Mouse (Mus musculus): ENCODE results near the gene Lrrc27. TPM values are rescaled to one million over a fixed set of nuclear protein-coding genes. Genes with fewer than 3 reads are reported as not detected.

Lrrc27 gene
- polyA plus RNA-seq, 1 experiment: 4.6 TPM

DNA sequence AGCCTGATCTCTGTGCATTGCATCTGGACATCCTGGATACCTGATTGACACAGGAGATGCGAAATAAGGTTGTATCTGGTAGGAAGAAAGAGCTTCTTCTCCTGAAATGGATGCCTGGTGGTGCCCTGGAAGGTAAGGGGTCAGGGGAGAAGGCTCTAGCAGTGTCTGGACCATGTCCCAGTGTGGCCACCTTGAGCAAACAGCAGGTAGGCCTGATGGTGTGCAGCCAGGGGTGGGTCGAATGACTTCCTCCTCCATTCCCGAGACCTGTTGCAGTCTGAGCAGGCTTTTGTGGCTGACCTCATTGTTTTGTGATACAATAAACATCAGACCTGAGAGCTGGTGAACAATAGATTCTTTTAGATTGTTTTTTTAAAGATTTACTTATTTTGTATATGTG is 69.2 kb downstream of the Lrrc27 start:
- Histone ChIP-seq H3K4me3 (ENCODE audit: insufficient read depth, low read length) (no peak overlapping the region), H3K27ac (ENCODE audit: insufficient read depth, low read depth, low read length) (no peak overlapping the region)
- TF ChIP-seq CTCF (IDR thresholded peaks at IDR 0.05; ENCODE audit: low read depth, low read length) (no peak), POLR2A (IDR thresholded peaks at IDR 0.05; ENCODE audit: borderline replicate concordance, low read depth, low read length) (no peak)

DNA sequence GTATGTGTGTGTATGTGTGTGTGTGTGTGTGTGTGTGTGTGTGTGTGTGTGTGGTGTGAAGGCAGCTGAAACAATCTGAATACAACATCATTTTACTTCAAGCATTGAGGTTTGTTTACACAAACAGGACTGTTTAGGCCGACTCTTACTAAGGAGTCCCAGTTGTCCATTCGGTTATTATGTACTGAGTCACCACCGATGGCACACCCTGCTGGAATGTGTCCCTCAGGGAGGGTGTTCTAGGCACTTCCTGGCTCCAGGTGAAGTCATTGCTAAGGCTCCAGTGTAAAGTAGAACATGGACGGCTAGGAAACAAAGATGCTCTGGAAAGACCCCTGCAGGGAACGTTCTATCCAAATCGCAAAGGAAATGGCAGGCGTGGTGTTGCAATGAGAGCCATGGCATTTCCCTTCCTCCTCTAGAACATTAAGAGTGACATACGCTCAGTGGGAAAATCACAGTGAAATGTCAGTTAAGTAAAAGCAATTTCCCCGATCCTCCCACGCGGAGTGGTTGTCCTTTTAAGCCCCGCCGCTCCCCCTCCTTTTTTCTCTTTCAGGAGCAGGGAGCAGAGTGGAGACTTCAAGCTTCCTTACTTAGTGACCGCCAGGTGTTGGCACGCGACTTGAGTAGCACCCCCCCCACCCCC is 72.6 kb downstream of the Lrrc27 start:
- peaks cover 29% of the 10 kb centered on the region for H3K4me1 ChIP-seq (ENCODE audit: control insufficient read depth, insufficient read depth, low read length)
- H3K4me3 ChIP-seq (ENCODE audit: insufficient read depth, low read length): no peak overlapping the region
- H3K27ac ChIP-seq (ENCODE audit: insufficient read depth, low read depth, low read length): no peak overlapping the region
- no peak for TF ChIP-seq CTCF (IDR thresholded peaks at IDR 0.05; ENCODE audit: low read depth, low read length)
- TF ChIP-seq POLR2A (IDR thresholded peaks at IDR 0.05; ENCODE audit: borderline replicate concordance, low read depth, low read length): no peak

More for the DNA sequence above, 69.2 kb downstream of the Lrrc27 start:
- peaks cover 33% of the 10 kb centered on the region for H3K4me1 ChIP-seq (ENCODE audit: control insufficient read depth, insufficient read depth, low read length)

DNA sequence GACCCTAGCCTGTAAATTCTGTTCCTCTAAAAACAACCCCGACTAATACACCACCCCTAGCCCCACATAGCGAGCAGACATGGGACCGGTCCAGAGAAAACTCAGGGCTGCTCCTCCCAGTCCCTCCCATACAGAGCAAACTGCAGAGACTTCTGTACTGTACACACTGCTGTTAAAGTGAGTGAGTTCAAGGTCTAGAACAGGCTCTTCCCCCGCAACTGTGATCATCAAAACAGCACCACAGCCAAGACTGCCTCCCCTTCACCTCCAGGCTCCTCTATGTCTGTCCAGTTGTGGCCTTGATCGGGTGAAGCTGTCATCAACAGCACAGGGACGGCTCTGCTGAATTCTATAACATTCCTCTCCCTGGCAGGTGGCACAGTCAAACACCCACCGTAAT is 75.8 kb downstream of the Lrrc27 start:
- Histone ChIP-seq H3K4me3 (ENCODE audit: insufficient read depth, low read length) (no peak overlapping the region), H3K27ac (ENCODE audit: insufficient read depth, low read depth, low read length) (no peak overlapping the region), H3K4me1 (ENCODE audit: control insufficient read depth, insufficient read depth, low read length) (peaks cover 13% of the 10 kb centered on the region)
- TF ChIP-seq POLR2A (IDR thresholded peaks at IDR 0.05; ENCODE audit: borderline replicate concordance, low read depth, low read length) (no peak), CTCF (IDR thresholded peaks at IDR 0.05; ENCODE audit: low read depth, low read length) (no peak)

Other genes with a start within 250 kb of the Lrrc27 start
- gene Dpysl4, start 127.0 kb upstream of the Lrrc27 start, polyA plus RNA-seq (2012; ENCODE audit: insufficient read depth, insufficient read length, missing spikeins): not detected in 2 replicates
- gene Stk32c, start 319 bp downstream of the Lrrc27 start, polyA plus RNA-seq (2012; ENCODE audit: insufficient read depth, insufficient read length, missing spikeins): not detected in 2 replicates
- 11.4 and 13.0 TPM in 2 replicates for gene Pwwp2b, start 35.5 kb downstream of the Lrrc27 start, polyA plus RNA-seq (2012; ENCODE audit: insufficient read depth, insufficient read length, missing spikeins)
- gene Inpp5a, start 176.1 kb downstream of the Lrrc27 start, polyA plus RNA-seq (2012; ENCODE audit: insufficient read depth, insufficient read length, missing spikeins): 16.2 and 17.8 TPM in 2 replicates